In the genomic region with DNA sequence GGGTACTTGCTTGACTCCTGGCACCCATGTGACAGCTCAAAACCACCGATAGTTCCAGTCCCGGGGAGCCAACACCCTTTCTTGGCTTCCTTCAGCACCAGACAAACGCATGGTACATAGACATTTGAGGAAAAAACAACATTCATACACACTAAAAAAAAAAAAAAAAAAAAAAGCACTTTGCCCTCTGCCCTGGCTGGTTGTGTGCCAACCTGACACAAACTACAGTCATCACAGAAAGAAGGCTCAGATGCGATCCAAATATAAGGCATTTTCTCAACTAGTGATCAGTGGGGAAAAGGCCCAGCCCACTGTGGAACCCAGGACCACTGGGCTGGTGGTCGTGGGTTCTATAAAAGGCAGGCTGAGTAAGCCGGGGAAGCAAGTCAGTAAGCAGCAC, we compare ENCODE assay signal across 19 mouse cellular contexts. TPM values are rescaled to one million over a fixed set of nuclear protein-coding genes. Genes with fewer than 3 reads are reported as not detected.
"Had no signal": no experiment of that assay in that cellular context is flagged by ENCODE, and none has a peak within 500 bp of the region (broad histone marks: within the 10 kb centered on the region; RNA-seq: fewer than 3 reads in every experiment).

No protein-coding gene starts in this region.

- H3K4me3 ChIP-seq: layer of hippocampus, adult 2 months; limb, embryonic 10.5 days; limb, embryonic 13.5 days; liver, embryonic 12.5 days; liver, embryonic 15.5 days; megakaryocyte, embryonic 14.5 days; midbrain, embryonic 10.5 days; midbrain, embryonic 13.5 days; myocyte had no signal

- H3K4me2 ChIP-seq: limb, embryonic 13.5 days; liver, embryonic 12.5 days; liver, embryonic 15.5 days; lung, embryonic 14.5 days; midbrain, embryonic 13.5 days had no signal

- H3K9ac ChIP-seq: limb, embryonic 13.5 days; liver, embryonic 12.5 days; liver, embryonic 15.5 days; lung, embryonic 14.5 days; midbrain, embryonic 13.5 days had no signal

- H3K9me3 ChIP-seq: limb, embryonic 10.5 days; limb, embryonic 13.5 days; liver, embryonic 12.5 days; liver, embryonic 15.5 days; megakaryocyte, embryonic 14.5 days; midbrain, embryonic 10.5 days; midbrain, embryonic 13.5 days had no signal

- ATAC-seq: intestine, postnatal 0 days; liver, embryonic 12.5 days; lung, postnatal 0 days; midbrain, embryonic 13.5 days; midbrain, embryonic 16.5 days had no signal

- H3K4me1 ChIP-seq: limb, embryonic 10.5 days; megakaryocyte, embryonic 14.5 days; midbrain, embryonic 10.5 days; midbrain, embryonic 13.5 days had no signal

- H3K27me3 ChIP-seq: limb, embryonic 13.5 days; liver, embryonic 12.5 days; liver, embryonic 15.5 days; megakaryocyte, embryonic 14.5 days; midbrain, embryonic 13.5 days had no signal

- DNase-seq: kidney, adult 2 months; layer of hippocampus, adult 9-11 months; lung, embryonic 14.5 days; thymus, adult 18-20 months; thymus, postnatal 36 days had no signal

- H3K27ac ChIP-seq: kidney, postnatal 0 days; limb, embryonic 10.5 days; limb, embryonic 13.5 days; liver, embryonic 12.5 days; liver, embryonic 15.5 days; midbrain, embryonic 10.5 days; midbrain, embryonic 13.5 days had no signal

RNA-seq across cellular contexts. Expression of a gene that starts 5.6 kb away (rescaled TPM):
- total RNA-seq: monocyte, adult 5-6 weeks had no signal
